ENCODE assay signal across 1 mouse cellular context in genomic region chr1:152807619-152808391, GRCm38 (mm10).
A peak's percentile ranks its signal among the peaks of the same experiment; 100 is the strongest.
TF ChIP-seq lines count a peak whose summit lies in the region.

No protein-coding gene starts in this region.

TF ChIP-seq in CH12.LX, 34 proteins besides CTCF, POLR2A, EP300 and RAD21 (continued from another document):
- TF ChIP-seq POLR2AphosphoS2 (IDR thresholded peaks at IDR 0.05; ENCODE audit: low read depth, low read length): no peak
- TF ChIP-seq MEF2A (IDR thresholded peaks at IDR 0.05; ENCODE audit: borderline replicate concordance, low read depth, low read length): no peak
- TF ChIP-seq HCFC1 (IDR thresholded peaks at IDR 0.05; ENCODE audit: low read depth, low read length): peak; percentile 40
- 0 out of 2 replicates have a peak, but pooled peaks have one; percentile 63 for TF ChIP-seq TBP (conservative IDR thresholded peaks at IDR 0.05; ENCODE audit: low read depth, low read length)
- no peak for TF ChIP-seq RCOR1 (conservative IDR thresholded peaks at IDR 0.05; ENCODE audit: low read depth, low read length)
- no peak for TF ChIP-seq BHLHE40 (IDR thresholded peaks at IDR 0.05; ENCODE audit: low read depth, low read length)
- peak; percentile 17; the same call in 1 of the 2 replicates for TF ChIP-seq MAX (IDR thresholded peaks at IDR 0.05; ENCODE audit: low read length)
- TF ChIP-seq GABPA (IDR thresholded peaks at IDR 0.05; ENCODE audit: insufficient replicate concordance, low read depth, low read length): no peak
- TF ChIP-seq TCF12 (IDR thresholded peaks at IDR 0.05; ENCODE audit: low read depth, low read length): 0 out of 2 replicates have a peak, but pooled peaks have one; percentile 45
TF ChIP-seq in CH12.LX: peak in this region for 9.
